Mouse (Mus musculus) B cell, adult 62 days (primary cell): ENCODE data around the gene Hist1h4d. TPM values are rescaled to one million over a fixed set of nuclear protein-coding genes. Genes with fewer than 3 reads are reported as not detected.

Experiments used
- total RNA-seq: library from RNA; stranded (reverse); gene quantifications from 4 replicates; pipeline ENCODE4 v1.2.4, GENCODE M21; 2023

Hist1h4d gene
- total RNA-seq, 1 experiment from 2014 or later, result 167 TPM

Other genes with a start within 250 kb of the Hist1h4d start
- 15.1 to 19.7 TPM (median 15.9 TPM) in 4 replicates for gene Zfp322a, start 212.4 kb upstream of the Hist1h4d start, total RNA-seq
- 18.2 to 20.1 TPM (median 19.1 TPM) in 4 replicates for gene Abt1, start 157.7 kb upstream of the Hist1h4d start, total RNA-seq
- gene Btn1a1, start 115.7 kb upstream of the Hist1h4d start, total RNA-seq, result not detected in 4 replicates
- 0.63 to 1.2 TPM (median 0.94 TPM) in 4 replicates for gene Btn2a2, start 92.7 kb upstream of the Hist1h4d start, total RNA-seq
- 312 to 413 TPM (median 355 TPM) in 4 replicates for gene Hist1h4h, start 50.5 kb upstream of the Hist1h4d start, total RNA-seq
- 8.2 to 18.3 TPM (median 14.4 TPM) in 4 replicates for gene Hist1h2af, start 47.7 kb upstream of the Hist1h4d start, total RNA-seq
- gene Hist1h3g, start 46.2 kb upstream of the Hist1h4d start, total RNA-seq, result 4.0 to 5.5 TPM (median 4.9 TPM) in 3 of 4 replicates, not detected in the other
- 9.7 to 15.7 TPM (median 11.4 TPM) in 4 replicates for gene Hist1h2bh, start 38.2 kb upstream of the Hist1h4d start, total RNA-seq
- gene Hist1h3f, start 37.5 kb upstream of the Hist1h4d start, total RNA-seq, result 116 to 135 TPM (median 127 TPM) in 4 replicates
- 64.1 to 86.2 TPM (median 72.6 TPM) in 4 replicates for gene Hist1h4f, start 29.9 kb upstream of the Hist1h4d start, total RNA-seq
- 20.7 to 25.2 TPM (median 22.9 TPM) in 4 replicates for gene Hist1h1d, start 28.3 kb upstream of the Hist1h4d start, total RNA-seq
- 302 to 339 TPM (median 312 TPM) in 4 replicates for gene Hist1h3e, start 19.2 kb upstream of the Hist1h4d start, total RNA-seq
- 20.2 to 28.2 TPM (median 23.3 TPM) in 4 replicates for gene Hist1h2ae, start 10.4 kb upstream of the Hist1h4d start, total RNA-seq
- 455 to 535 TPM (median 493 TPM) in 4 replicates for gene Hist1h2bg, start 10.2 kb upstream of the Hist1h4d start, total RNA-seq
- gene Hist1h2bf, start 7.4 kb upstream of the Hist1h4d start, total RNA-seq, result 223 to 279 TPM (median 234 TPM) in 4 replicates
- gene Hist1h2ad, start 7.2 kb upstream of the Hist1h4d start, total RNA-seq, result 18.6 to 61.8 TPM (median 42.9 TPM) in 4 replicates
- 33.1 to 41.7 TPM (median 35.9 TPM) in 4 replicates for gene Hist1h3d, start 5.8 kb upstream of the Hist1h4d start, total RNA-seq
- gene Hist1h2be, start 39.5 kb downstream of the Hist1h4d start, total RNA-seq, result 31.4 to 39.8 TPM (median 37.8 TPM) in 4 replicates
- 317 to 365 TPM (median 333 TPM) in 4 replicates for gene Hist1h1e, start 41.0 kb downstream of the Hist1h4d start, total RNA-seq
- 9.3 to 10.9 TPM (median 9.8 TPM) in 4 replicates for gene Hist1h2ac, start 102.3 kb downstream of the Hist1h4d start, total RNA-seq
- 16.6 to 23.0 TPM (median 18.7 TPM) in 4 replicates for gene Hist1h2bc, start 102.6 kb downstream of the Hist1h4d start, total RNA-seq
- gene Hist1h1t, start 114.2 kb downstream of the Hist1h4d start, total RNA-seq, result 0.67 to 1.3 TPM in 2 of 4 replicates, not detected in the others
- gene Hist1h4c, start 116.9 kb downstream of the Hist1h4d start, total RNA-seq, result 174 to 205 TPM (median 189 TPM) in 4 replicates
- gene Hfe, start 129.3 kb downstream of the Hist1h4d start, total RNA-seq, result 0.48 to 1.5 TPM (median 1.1 TPM) in 4 replicates
- 857 to 1,008 TPM (median 880 TPM) in 4 replicates for gene Hist1h1c, start 157.2 kb downstream of the Hist1h4d start, total RNA-seq
- 9.0 to 14.7 TPM (median 11.7 TPM) in 4 replicates for gene Hist1h3c, start 164.0 kb downstream of the Hist1h4d start, total RNA-seq
- 65.5 to 82.0 TPM (median 72.9 TPM) in 4 replicates for gene Hist1h2bb, start 165.1 kb downstream of the Hist1h4d start, total RNA-seq
- 38.9 to 112 TPM (median 74.0 TPM) in 4 replicates for gene Hist1h2ab, start 169.5 kb downstream of the Hist1h4d start, total RNA-seq
- 29.5 to 64.1 TPM (median 35.4 TPM) in 4 replicates for gene Hist1h3b, start 170.7 kb downstream of the Hist1h4d start, total RNA-seq
- 81.8 to 123 TPM (median 110 TPM) in 4 replicates for gene Hist1h4b, start 175.4 kb downstream of the Hist1h4d start, total RNA-seq
- 189 to 269 TPM (median 202 TPM) in 4 replicates for gene Hist1h4a, start 179.6 kb downstream of the Hist1h4d start, total RNA-seq
- 385 to 444 TPM (median 390 TPM) in 4 replicates for gene Hist1h3a, start 180.8 kb downstream of the Hist1h4d start, total RNA-seq
- gene Hist1h1a, start 182.1 kb downstream of the Hist1h4d start, total RNA-seq, result 35.5 to 38.6 TPM (median 37.0 TPM) in 4 replicates
- gene Trim38, start 188.3 kb downstream of the Hist1h4d start, total RNA-seq, result not detected in 4 replicates
- not detected in 4 replicates for gene Slc17a2, start 225.4 kb downstream of the Hist1h4d start, total RNA-seq